Mouse (Mus musculus) CD4-positive, CD25-positive, alpha-beta regulatory T cell, adult 4 months (primary cell): Measurements from ENCODE around the gene Pigp. TPM values are rescaled to one million over a fixed set of nuclear protein-coding genes. Genes with fewer than 3 reads are reported as not detected.

Source experiments
- ATAC-seq: one replicate; pipeline ENCODE4 v1.8.0; 2017
- polyA plus RNA-seq, 2 experiments: library from polyadenylated mRNA; unstranded; fragments of 100-300 nt; shearing (Covaris generic); gene quantifications; one replicate each; pipeline ENCODE4 v1.2.1; 2017

Gene Pigp
- polyA plus RNA-seq, 2 experiments from 2014 or later, result 69.4 to 71.7 TPM

DNA sequence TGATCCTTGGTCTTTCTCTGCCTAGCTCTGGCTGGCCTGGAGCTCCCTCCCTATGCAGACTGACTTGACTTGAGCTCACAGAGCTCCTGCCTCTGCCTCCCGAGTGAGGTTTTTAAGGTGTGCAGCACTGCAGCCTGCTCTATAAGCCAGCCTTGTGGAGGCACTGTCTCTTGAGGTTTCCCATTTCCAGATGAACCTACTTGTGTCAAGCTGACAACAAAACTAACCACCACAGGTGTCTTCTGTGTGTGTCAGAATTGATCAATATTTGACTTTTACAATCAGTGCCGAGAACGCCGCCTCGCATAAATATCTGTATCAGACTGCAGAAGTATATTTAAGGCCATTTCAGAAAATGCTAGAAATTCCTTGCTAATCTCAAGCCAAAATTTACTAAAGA, 57.0 kb downstream of the Pigp start:
- no peak for ATAC-seq

DNA sequence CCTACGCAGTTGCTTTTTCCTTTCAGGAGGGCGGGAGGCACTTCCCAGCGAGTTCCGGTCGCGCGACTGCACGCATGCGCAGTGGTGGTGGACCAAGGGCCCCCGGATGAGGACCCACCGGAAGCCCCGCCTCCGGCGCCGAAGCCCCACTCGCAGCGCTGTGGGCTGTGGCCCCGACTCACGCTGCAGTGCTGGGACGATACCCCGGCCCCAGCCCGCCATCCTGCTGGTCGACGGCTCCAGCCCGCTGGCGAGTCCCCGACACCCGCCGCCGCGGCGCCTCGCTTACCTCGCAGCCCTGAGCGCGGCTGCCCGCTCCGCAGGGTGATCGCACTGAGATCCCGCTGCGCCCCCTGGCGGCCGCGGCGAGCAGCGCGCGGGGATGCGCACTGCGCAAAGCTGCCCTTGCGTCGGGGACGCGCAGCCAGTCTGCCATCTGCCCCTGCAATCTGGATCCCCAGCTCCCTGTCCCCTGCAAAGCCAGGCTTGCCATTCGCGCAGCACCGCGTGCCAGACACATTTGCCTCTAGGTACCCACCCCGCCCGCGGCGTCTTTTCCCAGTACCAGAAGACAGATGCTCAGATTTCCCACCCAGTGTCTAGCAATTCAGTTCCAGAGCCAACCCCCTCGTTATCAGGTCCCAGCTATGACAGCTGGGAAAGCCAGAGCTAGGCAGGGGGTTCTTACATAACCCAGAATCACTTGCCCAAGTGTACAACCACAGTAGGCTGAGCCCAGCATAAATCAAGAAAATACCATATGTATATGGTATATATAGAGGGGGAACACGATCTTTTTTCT, 58.2 kb downstream of the Pigp start, which contains the start of gene Hlcs:
Hlcs (minus strand) TSS at position 343 of the 802 bp plus-strand sequence.
- peak; percentile 85 for ATAC-seq

DNA sequence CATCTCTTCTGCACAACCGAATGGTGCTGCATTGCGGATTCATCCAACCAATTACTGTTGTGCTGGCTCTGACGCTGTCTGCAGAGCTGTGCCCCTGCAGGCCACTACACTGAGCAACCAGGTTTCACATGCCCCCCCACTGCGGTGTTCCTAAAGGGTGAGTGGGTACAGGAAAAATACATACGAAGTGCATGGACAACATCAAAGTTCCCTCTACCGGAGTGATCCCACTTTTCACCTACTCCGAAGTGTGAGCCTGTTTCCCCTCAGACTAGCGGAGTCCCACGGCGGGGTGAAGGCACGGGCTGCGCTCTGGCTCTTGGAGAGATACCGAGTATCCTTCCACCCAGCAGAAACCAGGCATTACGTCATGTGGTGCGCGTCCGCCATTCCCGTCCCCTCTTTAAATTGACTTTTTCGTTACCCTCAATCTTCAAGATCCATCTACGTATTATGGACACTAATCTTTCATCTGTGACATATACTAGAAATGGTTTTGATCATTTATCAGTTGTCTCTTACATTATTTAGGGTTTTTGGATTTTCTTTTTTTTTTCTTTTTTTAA, 58.9 kb downstream of the Pigp start:
- peak; percentile 78 for ATAC-seq

DNA sequence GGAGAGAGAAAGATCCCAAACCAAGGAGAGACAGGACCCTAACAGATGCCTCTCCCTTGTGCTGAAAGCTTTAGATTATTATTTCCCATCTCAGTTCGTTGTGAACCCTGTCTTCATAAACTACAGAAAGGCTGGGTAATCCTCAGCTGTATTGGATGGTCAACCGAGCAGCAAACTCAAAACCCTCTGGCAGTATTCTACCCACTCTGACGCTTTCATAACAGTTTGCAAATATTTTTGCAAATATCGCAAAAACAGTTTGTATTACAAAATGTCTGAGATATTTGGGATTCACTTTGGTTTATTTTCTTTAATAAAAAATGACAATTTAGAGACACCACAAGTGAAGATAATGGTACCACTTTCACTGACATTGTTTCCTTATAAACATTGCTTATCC, 59.7 kb downstream of the Pigp start:
- no peak for ATAC-seq

DNA sequence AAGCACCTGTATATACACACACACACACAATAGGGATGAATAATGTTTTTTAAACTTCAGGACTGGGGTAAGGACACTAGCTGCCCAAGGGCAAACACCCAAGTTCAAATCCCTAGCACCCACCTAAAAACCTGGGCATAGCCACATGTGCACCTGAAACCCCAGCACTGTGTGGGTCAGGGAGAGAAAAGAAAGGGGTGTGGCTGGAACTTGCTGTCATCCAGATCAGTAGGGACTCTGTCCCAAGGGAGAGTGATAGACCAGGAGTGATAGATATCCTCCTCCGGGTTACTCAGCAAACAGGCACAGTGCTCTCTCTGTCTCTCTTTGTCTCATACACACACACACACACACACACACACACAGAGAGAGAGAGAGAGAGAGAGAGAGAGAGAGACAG, 60.2 kb downstream of the Pigp start:
- ATAC-seq, result no peak

DNA sequence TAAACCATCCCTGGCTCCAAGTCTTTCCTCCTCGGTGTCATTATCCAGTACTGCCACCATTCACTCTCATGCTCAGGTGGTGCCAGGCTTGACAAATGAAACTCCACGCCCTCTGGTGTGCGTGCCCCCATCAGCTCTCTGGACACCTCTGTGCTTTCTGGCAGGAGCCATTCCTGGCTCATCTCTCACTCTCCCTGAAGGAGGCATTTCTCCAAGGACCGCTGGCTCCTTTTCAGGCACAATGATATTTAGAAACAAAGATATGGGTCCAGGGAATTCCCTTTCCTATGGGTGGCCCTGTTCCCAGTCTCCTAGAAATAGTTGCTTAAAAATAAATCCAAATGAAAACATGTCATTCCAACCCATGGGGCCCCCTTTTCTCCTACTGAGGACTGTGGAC, 62.6 kb downstream of the Pigp start:
- ATAC-seq, result no peak

Other genes with a start within 250 kb of the Pigp start
- 1 to 10 TPM; 7.3 to 9.3 TPM for gene Hlcs, start 58.3 kb downstream of the Pigp start, polyA plus RNA-seq
- gene Ripply3, start 43.4 kb downstream of the Pigp start, polyA plus RNA-seq, result 1 to 10 TPM in 1 of 2 experiments, under 1 TPM in 1; 0.95 to 1.1 TPM
- gene Ttc3, start 1.2 kb downstream of the Pigp start, polyA plus RNA-seq, result 10 to 100 TPM; 64.7 to 82.6 TPM
- gene Vps26c, start 155.0 kb upstream of the Pigp start, polyA plus RNA-seq, result 10 to 100 TPM; 89.2 to 95.1 TPM
- gene Dyrk1a, start 198.2 kb upstream of the Pigp start, polyA plus RNA-seq, result 10 to 100 TPM; 24.2 to 26.6 TPM